Comparison of ENCODE assay signal across 12 mouse cellular contexts in genomic region chr13:43711708-43712314, GRCm38 (mm10).
A peak's percentile ranks its signal among the peaks of the same experiment; 100 is the strongest.
DNase-seq lines count a peak whose midpoint lies in the region; ATAC-seq lines count a peak whose summit lies in the region.
"Had no signal": no experiment of that assay in that cellular context is flagged by ENCODE, and none has a peak within 500 bp of the region (broad histone marks: within the 10 kb centered on the region; RNA-seq: fewer than 3 reads in every experiment).

No protein-coding gene starts in this region.

- H3K27me3 ChIP-seq in midbrain, embryonic 14.5 days (ENCODE audit: control insufficient read depth, insufficient read depth, low read length): no peaks in the 10 kb centered on the region
- H3K27me3 ChIP-seq in midbrain, embryonic 11.5 days (ENCODE audit: control insufficient read depth, insufficient read depth, low read length): no peaks in the 10 kb centered on the region

- ATAC-seq in midbrain, embryonic 14.5 days (ENCODE audit: low FRiP score, low TSS enrichment): no peak
- no peak for ATAC-seq in midbrain, embryonic 11.5 days (ENCODE audit: low FRiP score)

- H3K4me3 ChIP-seq in midbrain, embryonic 14.5 days (replicated peaks; ENCODE audit: low read depth, low read length): no peak overlapping the region
- H3K4me3 ChIP-seq in midbrain, embryonic 11.5 days (ENCODE audit: low read depth, low read length): no peak overlapping the region
- H3K4me3 ChIP-seq: heart, adult 2 months had no signal

- no peak overlapping the region for H3K9ac ChIP-seq in midbrain, embryonic 14.5 days (replicated peaks; ENCODE audit: low read length)
- no peak overlapping the region for H3K9ac ChIP-seq in midbrain, embryonic 11.5 days (ENCODE audit: low read length)

- no peak overlapping the region for H3K4me2 ChIP-seq in midbrain, embryonic 14.5 days (ENCODE audit: low read length)
- no peak overlapping the region for H3K4me2 ChIP-seq in midbrain, embryonic 11.5 days

- H3K27ac ChIP-seq in midbrain, embryonic 14.5 days (replicated peaks; ENCODE audit: low read depth, low read length): 0 out of 2 replicates have a peak overlapping the region, but pooled peaks have one; percentile 5
- no peak overlapping the region for H3K27ac ChIP-seq in midbrain, embryonic 11.5 days (ENCODE audit: low read depth, low read length)
- H3K27ac ChIP-seq: heart, adult 2 months had no signal

- no peaks in the 10 kb centered on the region for H3K4me1 ChIP-seq in midbrain, embryonic 14.5 days (ENCODE audit: control insufficient read depth, insufficient read depth, low read length)
- no peaks in the 10 kb centered on the region; the same call in 1 of the 2 replicates for H3K4me1 ChIP-seq in midbrain, embryonic 11.5 days (ENCODE audit: control insufficient read depth, insufficient read depth, low read length)

- intact Hi-C loops in left cerebral cortex, postnatal 10 days (cut with DNase I): no loop called here

- H3K36me3 ChIP-seq in midbrain, embryonic 14.5 days (ENCODE audit: control insufficient read depth, insufficient read depth, low read length): no peaks in the 10 kb centered on the region
- H3K36me3 ChIP-seq in midbrain, embryonic 11.5 days (ENCODE audit: control insufficient read depth, insufficient read depth, low read length): no peaks in the 10 kb centered on the region
- H3K36me3 ChIP-seq: G1E had no signal

- no peaks in the 10 kb centered on the region for H3K9me3 ChIP-seq in midbrain, embryonic 14.5 days (ENCODE audit: control insufficient read depth, low read length)
- no peaks in the 10 kb centered on the region for H3K9me3 ChIP-seq in midbrain, embryonic 11.5 days (ENCODE audit: control insufficient read depth, low read length)
- H3K9me3 ChIP-seq: G1E had no signal

- DNase-seq in cerebellum, postnatal 10 days: peak; percentile 56 to 66
- DNase-seq in cerebellum, adult 8-10 months: no peak
- peak; percentile 68 for DNase-seq in midbrain, embryonic 14.5 days
- no peak for DNase-seq in midbrain, embryonic 11.5 days (ENCODE audit: low spot score, missing footprints)
- peak; percentile 43 to 76 for DNase-seq in left cerebral cortex, postnatal 10 days (ENCODE audit: extremely low spot score in 1 of 2, low spot score in 2 of 2)
- peak; percentile 35 for DNase-seq in right cerebral cortex, postnatal 4 days
- no peak for DNase-seq in retina, postnatal 1 day
- no peak for DNase-seq in adrenal gland, adult (ENCODE audit: inconsistent age in 2 of 2, low spot score in 1 of 2)
- DNase-seq: cerebellum, adult 11-12 months; heart, adult 2 months; kidney, postnatal 25 days had no signal

- 76% methylated on average over 7 of the region's 7 CpGs for WGBS in midbrain, embryonic 14.5 days
- WGBS in midbrain, embryonic 11.5 days: 85% methylated on average over 7 of the region's 7 CpGs

Comparison
In these comparisons a context has a peak if more than half of its experiments do, and no peak if none do; other contexts are left out.
1. DNase-seq: peak in cerebellum, postnatal 10 days (2 of 2), midbrain, embryonic 14.5 days (single experiment), left cerebral cortex, postnatal 10 days (2 of 2) and right cerebral cortex, postnatal 4 days (single experiment); none in cerebellum, adult 8-10 months (single experiment), midbrain, embryonic 11.5 days (single experiment), retina, postnatal 1 day (single experiment) and adrenal gland, adult (0 of 2).